Mouse (Mus musculus) embryonic facial prominence, embryonic 14.5 days (tissue): ENCODE data around the gene Jkamp. TPM values are rescaled to one million over a fixed set of nuclear protein-coding genes. Genes with fewer than 3 reads are reported as not detected.

ENCODE experiments used
- microRNA-seq: library from miRNA; unstranded; fragments of <30 nt; microRNA quantifications from one replicate; pipeline ENCODE4, GENCODE M21; 2016; ENCODE audit warnings: borderline number of aligned reads
- polyA plus RNA-seq: library from polyadenylated mRNA; unstranded; fragments of >200 nt; fragmentation: Nextera tagmentation; extraction: Ambion mirVana; gene quantifications from 2 replicates; pipeline ENCODE4 v1.2.1, GENCODE M21; 2014

The Jkamp gene
- polyA plus RNA-seq, 1 experiment from 2014 or later = 49.3 TPM

Small RNA genes within 50 kb of the gene (microRNA-seq; reads per million reads assigned to microRNA genes)
- gene Gm24466 = not detected

Other genes with a start within 250 kb of the Jkamp start
- gene Gpr135, start 14.5 kb upstream of the Jkamp start, polyA plus RNA-seq = 1.0 and 1.5 TPM in 2 replicates
- 18.6 and 21.5 TPM in 2 replicates for gene L3hypdh, start 150 bp upstream of the Jkamp start, polyA plus RNA-seq
- not detected in 2 replicates for gene Ccdc175, start 99.4 kb downstream of the Jkamp start, polyA plus RNA-seq